Mouse (Mus musculus) heart, postnatal 0 days (tissue): ENCODE measurements at regions not wholly inside any gene's neighbourhood (a gene's known extent, or its start where the extent isn't known, plus 50 kb on each side); places are given as distances from the start of the nearest gene placed in this dataset.
A peak's percentile ranks its signal among the peaks of the same experiment; 100 is the strongest.

Experiments
- ATAC-seq: fragments of 200-750 bp; cut with Nextera tagmentation; 2 replicates; pipeline ENCODE4 v1.8.0; 2017; ENCODE audit warnings: low read depth, moderate number of reproducible peaks, moderate library complexity; ENCODE audit not compliant: insufficient read depth
- DNase-seq: peaks from one replicate; pipeline ENCODE4 v3.0.0-alpha.2; 2016; ENCODE audit warnings: low spot score
- H3K27ac ChIP-seq: fragments of 300-500 bp; sonication (generic); 2 replicates; pipeline ENCODE4 v1.5.1; 2014; ENCODE audit warnings: low read depth, mild to moderate bottlenecking
- H3K27me3 ChIP-seq: fragments of 300-500 bp; sonication (generic); 2 replicates; pipeline ENCODE4 v1.6.1; 2014; ENCODE audit warnings: low read length, mixed read lengths; ENCODE audit not compliant: control insufficient read depth, insufficient read depth
- H3K36me3 ChIP-seq: fragments of 300-500 bp; sonication (generic); replicated peaks from 2 replicates; pipeline ENCODE4 v1.6.1; 2014; ENCODE audit warnings: low read length, mixed read lengths; ENCODE audit not compliant: control insufficient read depth, insufficient read depth
- H3K4me1 ChIP-seq: fragments of 300-500 bp; sonication (generic); 2 replicates; pipeline ENCODE4 v1.6.1; 2014; ENCODE audit warnings: antibody characterized with exemption; ENCODE audit not compliant: control insufficient read depth, insufficient read depth
- H3K4me2 ChIP-seq: fragments of 300-500 bp; sonication (generic); 2 replicates; pipeline ENCODE4 v1.6.1; 2014; ENCODE audit warnings: low read depth, mild to moderate bottlenecking, low read length, moderate library complexity
- H3K4me3 ChIP-seq: fragments of 300-500 bp; sonication (generic); 2 replicates; pipeline ENCODE4 v1.5.1; 2014; ENCODE audit warnings: low read depth, low read length
- H3K9ac ChIP-seq: fragments of 300-500 bp; sonication (generic); replicated peaks from 2 replicates; pipeline ENCODE4 v1.6.1; 2014; ENCODE audit warnings: low read depth, low read length, mixed read lengths
- H3K9me3 ChIP-seq: fragments of 300-500 bp; sonication (generic); replicated peaks from 2 replicates; pipeline ENCODE4 v1.6.1; 2016; ENCODE audit warnings: low read length; ENCODE audit not compliant: control insufficient read depth
- CTCF ChIP-seq: IDR thresholded peaks from 2 replicates; pipeline ENCODE4 v1.5.1; 2016; ENCODE audit warnings: antibody characterized with exemption, control low read depth, low read depth
- EP300 ChIP-seq: IDR thresholded peaks from 2 replicates; pipeline ENCODE4 v1.6.1; 2016; ENCODE audit warnings: antibody characterized with exemption, low read depth
- WGBS: fragments of 180-500 bp; shearing (Covaris S2); extraction: QIAGEN DNeasy Blood & Tissue Kit; methylation state at CpG from one replicate; pipeline ENCODE4 v1.1.7; 2014; 5-methylcytosine and 5-hydroxymethylcytosine counted together

- no peaks in the 10 kb centered on the region for H3K9me3 ChIP-seq
- DNase-seq (no peak), ATAC-seq (peak; percentile 47; the same call in 1 of the 2 replicates)
- TF ChIP-seq EP300 (no peak), CTCF (peak; percentile 91)
- no peaks in the 10 kb centered on the region for H3K27me3 ChIP-seq
- no peak overlapping the region for H3K9ac ChIP-seq
- no peak overlapping the region for H3K27ac ChIP-seq
- no peak overlapping the region for H3K4me3 ChIP-seq
- no peak overlapping the region for H3K4me2 ChIP-seq
- WGBS: 20% methylated on average over 6 of the region's 6 CpGs
- no peaks in the 10 kb centered on the region for H3K4me1 ChIP-seq
- H3K36me3 ChIP-seq: no peaks in the 10 kb centered on the region
Measured at GRCm38 (mm10) chr3:115596523-115596922, 118.3 kb downstream of the S1pr1 start.

GRCm38 (mm10) chr3:115590716-115591115 lies 124.2 kb downstream of the S1pr1 start:
- no peak overlapping the region for H3K4me2 ChIP-seq
- ATAC-seq (no peak), DNase-seq (no peak)
- no peak overlapping the region for H3K27ac ChIP-seq
- 75% methylated on average over 5 of the region's 5 CpGs for WGBS
- H3K4me3 ChIP-seq: no peak overlapping the region
- no peaks in the 10 kb centered on the region for H3K27me3 ChIP-seq
- TF ChIP-seq EP300 (no peak), CTCF (no peak)
- H3K9me3 ChIP-seq: no peaks in the 10 kb centered on the region
- H3K9ac ChIP-seq: no peak overlapping the region
- no peaks in the 10 kb centered on the region for H3K36me3 ChIP-seq
- no peaks in the 10 kb centered on the region for H3K4me1 ChIP-seq

GRCm38 (mm10) chr3:115588585-115588984 lies 126.3 kb downstream of the S1pr1 start:
- DNase-seq (no peak), ATAC-seq (no peak)
- no peak for TF ChIP-seq EP300
- no peak for TF ChIP-seq CTCF
- Histone ChIP-seq H3K9me3 (no peaks in the 10 kb centered on the region), H3K4me1 (no peaks in the 10 kb centered on the region), H3K27me3 (no peaks in the 10 kb centered on the region), H3K4me3 (no peak overlapping the region), H3K4me2 (no peak overlapping the region), H3K27ac (no peak overlapping the region), H3K36me3 (no peaks in the 10 kb centered on the region), H3K9ac (no peak overlapping the region)
- WGBS: 86% methylated on average over 2 of the region's 2 CpGs

GRCm38 (mm10) chr3:115580131-115580932 lies 134.5 kb downstream of the S1pr1 start:
- no peaks in the 10 kb centered on the region for H3K9me3 ChIP-seq
- ATAC-seq (no peak), DNase-seq (no peak)
- WGBS: 65% methylated on average over 4 of the region's 4 CpGs
- H3K27ac ChIP-seq: no peak overlapping the region
- H3K4me3 ChIP-seq: no peak overlapping the region
- H3K27me3 ChIP-seq: no peaks in the 10 kb centered on the region
- TF ChIP-seq CTCF (no peak), EP300 (no peak)
- no peaks in the 10 kb centered on the region for H3K36me3 ChIP-seq
- no peak overlapping the region for H3K4me2 ChIP-seq
- no peaks in the 10 kb centered on the region for H3K4me1 ChIP-seq
- no peak overlapping the region for H3K9ac ChIP-seq

GRCm38 (mm10) chr3:115575371-115575770 lies 139.5 kb downstream of the S1pr1 start:
- Histone ChIP-seq H3K4me2 (no peak overlapping the region), H3K9ac (no peak overlapping the region), H3K36me3 (no peaks in the 10 kb centered on the region), H3K9me3 (no peaks in the 10 kb centered on the region), H3K27me3 (no peaks in the 10 kb centered on the region), H3K4me1 (no peaks in the 10 kb centered on the region), H3K27ac (no peak overlapping the region), H3K4me3 (no peak overlapping the region)
- DNase-seq (no peak), ATAC-seq (no peak)
- TF ChIP-seq EP300 (no peak), CTCF (no peak)
- WGBS: 87% methylated on average over 2 of the region's 2 CpGs

GRCm38 (mm10) chr3:115562735-115563134 lies 152.1 kb downstream of the S1pr1 start:
- Histone ChIP-seq H3K9me3 (no peaks in the 10 kb centered on the region), H3K27me3 (no peaks in the 10 kb centered on the region), H3K36me3 (no peaks in the 10 kb centered on the region), H3K4me1 (no peaks in the 10 kb centered on the region), H3K4me3 (no peak overlapping the region), H3K27ac (no peak overlapping the region), H3K4me2 (no peak overlapping the region), H3K9ac (no peak overlapping the region)
- WGBS: 82% methylated on average over 7 of the region's 7 CpGs
- ATAC-seq (no peak), DNase-seq (no peak)
- TF ChIP-seq CTCF (no peak), EP300 (no peak)
